8 mouse cellular contexts compared by ENCODE assay signal in the genomic region with DNA sequence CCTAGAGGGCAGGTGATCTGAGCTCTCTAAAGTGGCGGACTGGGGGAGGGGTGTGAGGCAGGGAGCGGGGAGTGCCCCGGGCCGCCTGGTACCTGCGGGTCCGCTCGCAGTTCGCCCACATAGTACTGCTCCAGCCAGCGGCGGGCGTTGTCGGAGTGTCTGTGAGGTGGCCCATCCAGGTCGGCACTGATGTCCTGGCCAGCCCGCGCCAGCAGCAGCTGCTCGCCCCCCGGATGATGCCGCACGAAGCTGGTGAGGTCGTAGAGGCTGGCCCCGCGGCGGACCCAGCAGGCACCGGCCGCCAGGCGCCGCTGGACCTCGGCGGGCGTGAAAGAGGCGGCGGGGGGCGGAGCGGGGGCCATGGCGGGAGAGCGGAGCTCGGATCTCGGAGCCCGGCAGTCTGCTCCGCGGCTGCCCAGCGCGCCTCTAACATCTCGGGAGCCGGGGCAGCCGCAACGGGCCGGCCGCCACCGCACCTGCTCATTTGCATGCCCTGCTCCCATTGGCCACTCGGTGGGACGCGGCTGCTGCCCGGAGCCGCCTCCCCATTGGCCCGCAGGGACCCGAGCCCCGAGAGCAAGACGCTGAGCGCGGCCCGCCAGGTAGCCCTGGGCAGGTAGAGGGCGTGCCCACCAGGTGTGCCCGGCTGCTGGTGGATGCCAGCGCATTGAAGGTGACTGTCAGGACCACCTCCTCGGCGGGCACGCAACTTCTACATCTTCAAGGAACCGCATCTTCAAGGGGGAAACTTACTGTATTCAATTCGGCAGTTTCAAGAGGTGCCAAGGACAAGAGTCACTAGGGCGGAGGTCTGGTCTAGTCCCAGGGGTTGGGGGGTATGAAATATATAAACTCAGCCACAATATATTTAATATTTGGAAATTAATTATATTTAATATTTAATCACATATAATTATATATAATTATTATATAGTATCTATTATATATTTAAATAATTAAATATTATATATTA. TPM values are rescaled to one million over a fixed set of nuclear protein-coding genes. Genes with fewer than 3 reads are reported as not detected.
DNase-seq lines count a peak whose midpoint lies in the region; ATAC-seq lines count a peak whose summit lies in the region.

TSS of gene Fa2h (minus strand) at position 434 of the 973 bp plus-strand sequence.

- peaks cover 32% of the 10 kb centered on the region for H3K27me3 ChIP-seq in intestine, embryonic 14.5 days (replicated peaks; ENCODE audit: control insufficient read depth, insufficient read depth, low read length)
- peaks cover 72% of the 10 kb centered on the region for H3K27me3 ChIP-seq in midbrain, embryonic 10.5 days (ENCODE audit: low read depth, poor library complexity, severe bottlenecking)

- peak within 1 kb of the TSS; percentile 27; the same call in 1 of the 2 replicates for H3K9ac ChIP-seq in intestine, embryonic 14.5 days (ENCODE audit: low read length)

- no peaks in the 10 kb centered on the region; the same call in 1 of the 2 replicates for H3K4me1 ChIP-seq in intestine, embryonic 14.5 days (replicated peaks; ENCODE audit: control insufficient read depth, insufficient read depth, low read length)
- peaks cover 13% of the 10 kb centered on the region for H3K4me1 ChIP-seq in midbrain, embryonic 10.5 days

- no peaks in the 10 kb centered on the region for H3K36me3 ChIP-seq in intestine, embryonic 14.5 days (ENCODE audit: control insufficient read depth, insufficient read depth, low read length)
- H3K36me3 ChIP-seq in midbrain, embryonic 10.5 days: no peaks in the 10 kb centered on the region

- intact Hi-C loops in gastrocnemius, postnatal 36 days (cut with DNase I): no loop called here
- intact Hi-C loops in left cerebral cortex, postnatal 36 days (cut with DNase I): no loop called here

- DNase-seq in adrenal gland, adult 8-10 months: peak; percentile 65
- peak; percentile 55 for DNase-seq in embryo, embryonic 11.5 days (ENCODE audit: low read depth, low spot score)
- DNase-seq in gastrocnemius, postnatal 36 days: peak; percentile 41 to 51
- DNase-seq in intestine, embryonic 14.5 days (ENCODE audit: low spot score): peak; percentile 84
- DNase-seq in left cerebral cortex, postnatal 36 days (ENCODE audit: low spot score in 2 of 2): peak; percentile 57 to 73
- peak; percentile 84 for DNase-seq in midbrain, embryonic 10.5 days (ENCODE audit: low spot score)
- DNase-seq in skeletal muscle tissue, adult 2 months (ENCODE audit: low read depth, low spot score): peak; percentile 40
- DNase-seq in yolk sac, embryonic 10.5 days (ENCODE audit: low spot score): peak; percentile 88

- H3K27ac ChIP-seq in intestine, embryonic 14.5 days (ENCODE audit: low read depth): no peak within 1 kb of the TSS
- H3K27ac ChIP-seq in midbrain, embryonic 10.5 days (replicated peaks): peak within 1 kb of the TSS; percentile 76

- peak within 1 kb of the TSS; percentile 83 for H3K4me2 ChIP-seq in intestine, embryonic 14.5 days (ENCODE audit: low read length)

- H3K4me3 ChIP-seq in intestine, embryonic 14.5 days (ENCODE audit: low read depth, low read length): peak within 1 kb of the TSS; percentile 38
- peak within 1 kb of the TSS; percentile 69 for H3K4me3 ChIP-seq in midbrain, embryonic 10.5 days

- WGBS in intestine, embryonic 14.5 days: 1% methylated on average over 65 of the region's 71 CpGs
- WGBS in midbrain, embryonic 10.5 days: 1% methylated on average over 61 of the region's 71 CpGs

- peak; percentile 97 for ATAC-seq in intestine, embryonic 14.5 days (replicated peaks; ENCODE audit: low FRiP score, low TSS enrichment, low read depth)

- no peaks in the 10 kb centered on the region for H3K9me3 ChIP-seq in intestine, embryonic 14.5 days (ENCODE audit: control insufficient read depth, low read length)
- no peaks in the 10 kb centered on the region for H3K9me3 ChIP-seq in midbrain, embryonic 10.5 days (replicated peaks)

RNA-seq across cellular contexts. Expression of gene Fa2h, which starts in this region (rescaled TPM):
- 1 to 10 TPM in 2 of 4 experiments, not detected in 2; 1.9 to 9.5 TPM for total RNA-seq in adrenal gland, adult 8-10 months (2022)
- total RNA-seq in gastrocnemius, postnatal 36 days (2021): 1 to 10 TPM in 1 of 2 experiments, under 1 TPM in 1; 0.71 to 1.5 TPM
- 0.97 and 1.5 TPM in 2 replicates for polyA plus RNA-seq in intestine, embryonic 14.5 days (2014; fragmentation: Nextera tagmentation; extraction: Ambion mirVana)
- total RNA-seq in left cerebral cortex, postnatal 36 days (2021): 10 to 100 TPM; 20.4 to 31.0 TPM
- 0.07 TPM in 1 of 2 replicates, not detected in the other for polyA plus RNA-seq in midbrain, embryonic 10.5 days (2016; fragmentation: Nextera tagmentation; extraction: Ambion mirVana)

Comparison
In these comparisons a context has a peak if more than half of its experiments do, and no peak if none do; other contexts are left out.
1. Peak in DNase-seq, H3K4me3 ChIP-seq and H3K27ac ChIP-seq in midbrain, embryonic 10.5 days; RNA of the gene not detected or under 1 TPM.